Mouse (Mus musculus) cerebellum, adult 2 months (tissue): ENCODE measurements around the gene Mmp15. TPM values are rescaled to one million over a fixed set of nuclear protein-coding genes. Genes with fewer than 3 reads are reported as not detected.

Experiments used
- DNase-seq, 2 experiments: peaks; one replicate each; pipeline ENCODE4 v3.0.0; 2021
- H3K27ac ChIP-seq: fragments of 200-500 bp; 2 replicates; pipeline ENCODE4 v1.5.1; 2012; ENCODE audit warnings: low read length, control low read depth, inconsistent platforms; ENCODE audit not compliant: insufficient read depth
- H3K27me3 ChIP-seq: fragments of 200-500 bp; 2 replicates; pipeline ENCODE4 v1.6.1; 2012; ENCODE audit warnings: inconsistent platforms, mild to moderate bottlenecking, low read length, moderate library complexity; ENCODE audit not compliant: control insufficient read depth, insufficient read depth
- H3K4me1 ChIP-seq: fragments of 200-500 bp; 2 replicates; pipeline ENCODE4 v1.6.1; 2011; ENCODE audit warnings: low read length; ENCODE audit not compliant: control insufficient read depth, insufficient read depth
- H3K4me3 ChIP-seq: fragments of 200-500 bp; replicated peaks from 2 replicates; pipeline ENCODE3; 2011; ENCODE audit warnings: mild to moderate bottlenecking, low read depth, low read length, control low read depth; ENCODE audit not compliant: insufficient read depth
- CTCF ChIP-seq: fragments of 200-500 bp; IDR thresholded peaks from 2 replicates; pipeline ENCODE4 v1.5.1; 2011; ENCODE audit warnings: low read depth, mild to moderate bottlenecking, control low read depth, low read length, moderate library complexity, borderline replicate concordance; ENCODE audit not compliant: insufficient read depth
- POLR2A ChIP-seq: fragments of 200-500 bp; IDR thresholded peaks from 2 replicates; pipeline ENCODE4 v1.6.1; 2011; ENCODE audit warnings: low read length, control low read depth, borderline replicate concordance; ENCODE audit not compliant: insufficient read depth
- WGBS: fragments of 180-500 bp; shearing (Covaris S2); methylation state at CpG from one replicate; pipeline ENCODE4 v1.1.7; 2018; 5-methylcytosine and 5-hydroxymethylcytosine counted together
- polyA plus RNA-seq: library from polyadenylated mRNA; depleted of rRNA; stranded (reverse); fragments of >200 nt; gene quantifications from 2 replicates; pipeline ENCODE4 v1.2.3, GENCODE M21; 2012; rRNA removed

Gene Mmp15
- polyA plus RNA-seq, 1 experiment = 12.1 TPM

DNA sequence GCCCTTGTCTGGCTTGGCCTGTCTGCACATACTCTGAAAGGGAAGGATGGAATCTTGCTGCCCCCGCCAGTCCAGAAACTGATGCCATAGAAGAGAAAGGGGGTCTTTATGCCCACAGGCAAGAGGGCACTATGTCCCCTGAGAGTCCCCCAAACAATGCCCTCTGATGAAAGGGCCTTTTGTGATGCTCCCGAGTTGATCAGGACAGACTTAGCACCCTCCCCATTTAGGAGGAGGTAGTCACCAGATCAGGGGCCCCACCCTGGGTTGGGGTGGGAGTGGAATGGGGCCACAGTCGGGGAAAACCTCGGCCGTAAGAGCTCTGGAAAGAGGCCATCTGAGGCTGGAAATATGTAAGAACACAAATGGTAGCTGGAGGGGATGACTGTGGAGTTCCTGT lies 45.1 kb downstream of the Mmp15 start:
- H3K27me3 ChIP-seq = no peaks in the 10 kb centered on the region
- H3K27ac ChIP-seq = no peak overlapping the region
- DNase-seq = no peak
- TF ChIP-seq POLR2A (no peak), CTCF (no peak)
- 37% methylated on average over 5 of the region's 5 CpGs for WGBS
- H3K4me1 ChIP-seq = no peaks in the 10 kb centered on the region
- H3K4me3 ChIP-seq = no peak overlapping the region

- Histone ChIP-seq H3K27me3 (no peaks in the 10 kb centered on the region), H3K4me3 (no peak overlapping the region), H3K27ac (no peak overlapping the region), H3K4me1 (no peaks in the 10 kb centered on the region)
- no peak for DNase-seq
- 84% methylated on average over 9 of the region's 9 CpGs for WGBS
- TF ChIP-seq POLR2A = no peak
- no peak for TF ChIP-seq CTCF
Measured at GRCm38 (mm10) chr8:95399131-95399530, 47.1 kb downstream of the Mmp15 start.

- TF ChIP-seq CTCF (no peak), POLR2A (no peak)
- H3K4me1 ChIP-seq = no peaks in the 10 kb centered on the region
- no peaks in the 10 kb centered on the region for H3K27me3 ChIP-seq
- DNase-seq = no peak
- no peak overlapping the region for H3K4me3 ChIP-seq
- WGBS = 21% methylated on average over 7 of the region's 7 CpGs
- no peak overlapping the region for H3K27ac ChIP-seq
Measured at GRCm38 (mm10) chr8:95401091-95401490, 49.0 kb downstream of the Mmp15 start.

DNA sequence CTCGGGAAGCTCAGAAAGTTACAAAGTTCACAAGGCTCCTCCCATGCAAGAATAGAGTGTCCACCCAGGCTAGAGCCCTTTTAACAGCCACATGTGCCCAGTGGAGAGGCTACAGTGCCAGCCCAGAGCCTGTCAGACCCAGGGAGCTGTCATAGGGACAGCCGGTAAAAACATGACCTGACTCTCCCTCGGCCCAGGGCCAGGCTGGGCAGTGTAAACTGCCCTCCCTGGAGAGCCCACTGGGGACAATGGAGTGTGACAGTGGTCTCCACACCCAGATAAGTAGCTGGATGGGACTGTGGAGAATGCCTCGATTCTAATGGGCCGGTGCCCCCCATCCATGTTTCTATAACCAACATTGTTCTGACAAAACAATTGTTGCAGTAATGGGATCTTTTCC lies 57.5 kb downstream of the Mmp15 start:
- WGBS = 55% methylated on average over 5 of the region's 5 CpGs
- no peak for DNase-seq
- TF ChIP-seq POLR2A (no peak), CTCF (no peak)

DNA sequence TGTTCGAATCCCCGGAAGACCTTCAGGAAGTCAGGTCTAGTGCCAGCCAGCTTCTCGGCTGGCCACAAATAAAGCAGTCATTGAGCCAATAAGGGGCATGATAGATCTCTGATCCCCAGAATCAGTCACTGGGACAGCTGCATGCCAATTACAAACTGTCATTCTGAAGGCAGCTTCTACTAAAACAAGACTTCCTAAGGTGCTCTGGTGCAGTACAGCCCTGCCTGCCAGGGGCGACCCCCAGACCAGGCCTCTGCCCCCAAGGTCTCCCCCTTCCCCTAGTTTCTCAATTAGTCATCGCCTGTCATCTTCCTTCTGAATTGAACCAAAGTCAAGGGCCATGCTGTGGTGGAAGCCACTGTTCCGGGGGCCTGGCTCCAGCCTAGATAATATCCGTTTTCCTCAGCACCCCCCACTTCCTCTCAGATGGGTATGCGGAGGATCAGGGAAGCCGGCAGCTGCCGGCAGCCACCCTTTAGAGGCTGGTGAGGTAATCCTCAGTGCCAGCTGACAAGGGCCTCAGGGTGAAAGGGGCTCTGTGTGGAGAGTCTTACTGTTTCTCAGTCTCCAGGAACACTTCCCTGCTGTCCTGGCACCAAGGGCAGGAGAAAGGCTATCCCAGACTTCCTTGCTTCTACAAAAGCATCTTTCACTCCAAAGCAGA lies 59.4 kb downstream of the Mmp15 start:
- TF ChIP-seq CTCF = no peak
- no peak for TF ChIP-seq POLR2A
- no peak overlapping the region for H3K4me3 ChIP-seq
- H3K27ac ChIP-seq = no peak overlapping the region
- no peaks in the 10 kb centered on the region for H3K27me3 ChIP-seq
- no peaks in the 10 kb centered on the region for H3K4me1 ChIP-seq
- 36% methylated on average over 10 of the region's 10 CpGs for WGBS
- DNase-seq = no peak

More for the DNA sequence above, 57.5 kb downstream of the Mmp15 start:
- H3K27ac ChIP-seq = no peak overlapping the region
- no peaks in the 10 kb centered on the region for H3K27me3 ChIP-seq
- H3K4me1 ChIP-seq = no peaks in the 10 kb centered on the region
- no peak overlapping the region for H3K4me3 ChIP-seq

- WGBS = 79% methylated on average over 14 of the region's 14 CpGs
- no peak for DNase-seq
- no peak for TF ChIP-seq CTCF
- no peak for TF ChIP-seq POLR2A
Measured at GRCm38 (mm10) chr8:95422193-95422810, 70.2 kb downstream of the Mmp15 start.

More at GRCm38 (mm10) chr8:95422193-95422810, 70.2 kb downstream of the Mmp15 start:
- Histone ChIP-seq H3K4me1 (no peaks in the 10 kb centered on the region; the same call in 1 of the 2 replicates), H3K4me3 (no peak overlapping the region), H3K27ac (no peak overlapping the region), H3K27me3 (no peaks in the 10 kb centered on the region)

Other genes starting within 250 kb of the Mmp15 start
- 49.9 and 56.8 TPM in 2 replicates for gene Kifc3, start 149.5 kb upstream of the Mmp15 start, polyA plus RNA-seq
- gene Cngb1, start 45.7 kb upstream of the Mmp15 start, polyA plus RNA-seq = 0.41 and 0.54 TPM in 2 replicates
- 0.18 and 0.89 TPM in 2 replicates for gene Tepp, start 41.7 kb upstream of the Mmp15 start, polyA plus RNA-seq
- gene Zfp319, start 20.3 kb upstream of the Mmp15 start, polyA plus RNA-seq = 11.0 and 11.6 TPM in 2 replicates
- 12.4 and 14.2 TPM in 2 replicates for gene Usb1, start 20.0 kb upstream of the Mmp15 start, polyA plus RNA-seq
- 76.0 and 76.1 TPM in 2 replicates for gene Cfap20, start 82.6 kb downstream of the Mmp15 start, polyA plus RNA-seq
- 37.6 and 38.2 TPM in 2 replicates for gene Csnk2a2, start 137.8 kb downstream of the Mmp15 start, polyA plus RNA-seq
- 1.1 and 1.2 TPM in 2 replicates for gene Ccdc113, start 181.8 kb downstream of the Mmp15 start, polyA plus RNA-seq
- gene Prss54, start 224.1 kb downstream of the Mmp15 start, polyA plus RNA-seq = not detected in 2 replicates